Mouse (Mus musculus) CH12.LX (cell line): ENCODE measurements at regions not wholly inside any gene's neighbourhood (a gene's known extent, or its start where the extent isn't known, plus 50 kb on each side); places are given as distances from the start of the nearest gene placed in this dataset.

Experiments used
- DNase-seq: peaks from one replicate; pipeline ENCODE4 v3.0.0-alpha.2; 2013; ENCODE audit errors: extremely low read depth
- H3K27ac ChIP-seq: 2 replicates; pipeline ENCODE4 v1.5.1; 2012; ENCODE audit warnings: low read depth, mild to moderate bottlenecking, control low read depth, moderate library complexity; ENCODE audit not compliant: insufficient read depth
- H3K27me3 ChIP-seq: replicated peaks from 2 replicates; pipeline ENCODE3; 2012; ENCODE audit warnings: inconsistent platforms
- H3K36me3 ChIP-seq, 2 experiments: replicated peaks in 1 of 2; 2 replicates each; pipeline versions ENCODE3 to v1.6.1; 2012; ENCODE audit warnings: inconsistent platforms in 1 of 2, low read length in 1 of 2, mild to moderate bottlenecking in 1 of 2, mixed read lengths in 1 of 2, moderate library complexity in 1 of 2; ENCODE audit not compliant: control insufficient read depth in 1 of 2, insufficient read depth in 1 of 2
- H3K4me1 ChIP-seq, 2 experiments: 2 replicates each; pipeline ENCODE4 v1.6.1; 2012; ENCODE audit warnings: inconsistent platforms in 1 of 2, moderate library complexity in 1 of 2; ENCODE audit not compliant: insufficient read depth in 2 of 2, control insufficient read depth in 1 of 2
- H3K4me2 ChIP-seq: 2 replicates; pipeline ENCODE4 v1.6.1; 2012; ENCODE audit warnings: low read depth, mild to moderate bottlenecking, control low read depth; ENCODE audit not compliant: poor library complexity, insufficient read depth, severe bottlenecking
- H3K4me3 ChIP-seq, 3 experiments: fragments of 150-350 bp in 1 of 3; sonication (generic) in 1 of 3; replicated peaks in 1 of 3; 2 replicates each; pipeline versions ENCODE3 to v1.5.1; 2011 to 2012; ENCODE audit warnings: low read depth in 2 of 3, low read length in 2 of 3, mild to moderate bottlenecking in 2 of 3, moderate library complexity in 2 of 3, control low read depth in 1 of 3, improper control_type of control experiment in 1 of 3, inconsistent platforms in 1 of 3, mixed read lengths in 1 of 3; ENCODE audit not compliant: poor library complexity in 1 of 3
- H3K79me2 ChIP-seq: replicated peaks from 2 replicates; pipeline ENCODE4 v1.6.1; 2012; ENCODE audit warnings: mild to moderate bottlenecking, moderate library complexity; ENCODE audit not compliant: control insufficient read depth, poor library complexity, insufficient read depth, severe bottlenecking; ENCODE audit errors: extremely low read depth
- H3K9ac ChIP-seq: 2 replicates; pipeline ENCODE4 v1.6.1; 2012; ENCODE audit warnings: low read depth, mild to moderate bottlenecking, control low read depth, moderate library complexity; ENCODE audit not compliant: insufficient read depth
- H3K9me3 ChIP-seq: replicated peaks from 2 replicates; pipeline ENCODE3; 2012; ENCODE audit warnings: low read length, inconsistent platforms, mixed read lengths
- BHLHE40 ChIP-seq: IDR thresholded peaks from 2 replicates; pipeline ENCODE4 v1.6.1; 2011; ENCODE audit warnings: mild to moderate bottlenecking, low read depth, low read length, improper control_type of control experiment
- CHD1 ChIP-seq: IDR thresholded peaks from 2 replicates; pipeline ENCODE4 v1.6.1; 2012; ENCODE audit warnings: low read depth, low read length, improper control_type of control experiment, inconsistent platforms
- CHD2 ChIP-seq: IDR thresholded peaks from 2 replicates; pipeline ENCODE4 v1.6.1; 2011; ENCODE audit warnings: low read length, improper control_type of control experiment
- CTCF ChIP-seq, 2 experiments: IDR thresholded peaks in 1 of 2; conservative IDR thresholded peaks in 1 of 2; 2 replicates each; pipeline ENCODE4 v1.5.1; 2011 to 2012; ENCODE audit warnings: low read depth in 2 of 2, low read length in 2 of 2, improper control_type of control experiment in 1 of 2, inconsistent platforms in 1 of 2, mild to moderate bottlenecking in 1 of 2, moderate library complexity in 1 of 2
- E2F4 ChIP-seq: IDR thresholded peaks from 2 replicates; pipeline ENCODE4 v1.6.1; 2011; ENCODE audit warnings: low read depth, low read length, improper control_type of control experiment; ENCODE audit not compliant: insufficient replicate concordance
- HCFC1 ChIP-seq: IDR thresholded peaks from 2 replicates; pipeline ENCODE4 v1.6.1; 2012; ENCODE audit warnings: low read depth, mild to moderate bottlenecking, inconsistent platforms, low read length, improper control_type of control experiment
- IRF4 ChIP-seq: IDR thresholded peaks from 2 replicates; pipeline ENCODE4 v1.6.1; 2014; ENCODE audit warnings: low read depth, mild to moderate bottlenecking, inconsistent platforms, low read length, improper control_type of control experiment
- JUN ChIP-seq: IDR thresholded peaks from 2 replicates; pipeline ENCODE4 v1.6.1; 2011; ENCODE audit warnings: low read depth, mild to moderate bottlenecking, low read length, improper control_type of control experiment, moderate library complexity; ENCODE audit not compliant: insufficient read depth
- JUND ChIP-seq: conservative IDR thresholded peaks from 2 replicates; pipeline ENCODE4 v1.6.1; 2011; ENCODE audit warnings: low read depth, low read length, improper control_type of control experiment
- KAT2A ChIP-seq: IDR thresholded peaks from 2 replicates; pipeline ENCODE4 v1.6.1; 2012; ENCODE audit warnings: low read length, improper control_type of control experiment, inconsistent platforms; ENCODE audit not compliant: insufficient replicate concordance
- MAFK ChIP-seq: IDR thresholded peaks from 2 replicates; pipeline ENCODE4 v1.6.1; 2011; ENCODE audit warnings: low read length, improper control_type of control experiment; ENCODE audit not compliant: insufficient replicate concordance
- MEF2A ChIP-seq: IDR thresholded peaks from 2 replicates; pipeline ENCODE4 v1.6.1; 2014; ENCODE audit warnings: low read depth, mild to moderate bottlenecking, inconsistent platforms, low read length, improper control_type of control experiment, borderline replicate concordance
- NELFE ChIP-seq: IDR thresholded peaks from 2 replicates; pipeline ENCODE4 v1.6.1; 2011; ENCODE audit warnings: low read depth, low read length, improper control_type of control experiment
- NRF1 ChIP-seq: IDR thresholded peaks from 2 replicates; pipeline ENCODE4 v1.6.1; 2014; ENCODE audit warnings: low read depth, mild to moderate bottlenecking, inconsistent platforms, low read length, improper control_type of control experiment, moderate library complexity
- PAX5 ChIP-seq: IDR thresholded peaks from 2 replicates; pipeline ENCODE4 v1.6.1; 2012; ENCODE audit warnings: low read length, inconsistent platforms, mixed read lengths
- POLR2A ChIP-seq: IDR thresholded peaks from 2 replicates; pipeline ENCODE4 v1.6.1; 2011; ENCODE audit warnings: low read depth, mild to moderate bottlenecking, improper control_type of control experiment, low read length
- POLR2AphosphoS2 ChIP-seq: IDR thresholded peaks from 2 replicates; pipeline ENCODE4 v1.6.1; 2011; ENCODE audit warnings: low read depth, low read length, improper control_type of control experiment
- TBP ChIP-seq: conservative IDR thresholded peaks from 2 replicates; pipeline ENCODE4 v1.6.1; 2011; ENCODE audit warnings: low read depth, low read length, improper control_type of control experiment
- TCF12 ChIP-seq: IDR thresholded peaks from 2 replicates; pipeline ENCODE4 v1.6.1; 2014; ENCODE audit warnings: low read depth, mild to moderate bottlenecking, inconsistent platforms, low read length, improper control_type of control experiment
- UBTF ChIP-seq: IDR thresholded peaks from 2 replicates; pipeline ENCODE4 v1.6.1; 2012; ENCODE audit warnings: low read depth, mild to moderate bottlenecking, inconsistent platforms, low read length, improper control_type of control experiment, moderate library complexity
- ZC3H11A ChIP-seq: IDR thresholded peaks from 2 replicates; pipeline ENCODE4 v1.6.1; 2012; ENCODE audit warnings: low read depth, mild to moderate bottlenecking, inconsistent platforms, low read length, improper control_type of control experiment
- ZKSCAN1 ChIP-seq: IDR thresholded peaks from 2 replicates; pipeline ENCODE4 v1.6.1; 2012; ENCODE audit warnings: low read depth, inconsistent platforms, low read length, improper control_type of control experiment, borderline replicate concordance
- ZMIZ1 ChIP-seq: IDR thresholded peaks from 2 replicates; pipeline ENCODE4 v1.6.1; 2012; ENCODE audit warnings: low read depth, mild to moderate bottlenecking, inconsistent platforms, low read length, improper control_type of control experiment
- ZNF384 ChIP-seq: IDR thresholded peaks from 2 replicates; pipeline ENCODE4 v1.6.1; 2012; ENCODE audit warnings: low read depth, low read length, improper control_type of control experiment, inconsistent platforms
- dilution Hi-C: fragments of 300-500 bp; cut with MboI; formaldehyde crosslinking; loops from 2 replicates; pipeline ENCODE4 v1.14.3; 2020; ENCODE audit warnings: low sequenced_read_pairs; ENCODE audit not compliant: extremely low pct_unique_long_range_greater_than_20kb, extremely low pct_ligation_motif_present
- in situ Hi-C: fragments of 300-500 bp; cut with MboI; formaldehyde crosslinking; loops from 3 replicates; pipeline ENCODE4 v1.14.3; 2019; ENCODE audit warnings: low sequenced_read_pairs, low pct_ligation_motif_present, low pct_unique_long_range_greater_than_20kb, mixed read lengths

DNA sequence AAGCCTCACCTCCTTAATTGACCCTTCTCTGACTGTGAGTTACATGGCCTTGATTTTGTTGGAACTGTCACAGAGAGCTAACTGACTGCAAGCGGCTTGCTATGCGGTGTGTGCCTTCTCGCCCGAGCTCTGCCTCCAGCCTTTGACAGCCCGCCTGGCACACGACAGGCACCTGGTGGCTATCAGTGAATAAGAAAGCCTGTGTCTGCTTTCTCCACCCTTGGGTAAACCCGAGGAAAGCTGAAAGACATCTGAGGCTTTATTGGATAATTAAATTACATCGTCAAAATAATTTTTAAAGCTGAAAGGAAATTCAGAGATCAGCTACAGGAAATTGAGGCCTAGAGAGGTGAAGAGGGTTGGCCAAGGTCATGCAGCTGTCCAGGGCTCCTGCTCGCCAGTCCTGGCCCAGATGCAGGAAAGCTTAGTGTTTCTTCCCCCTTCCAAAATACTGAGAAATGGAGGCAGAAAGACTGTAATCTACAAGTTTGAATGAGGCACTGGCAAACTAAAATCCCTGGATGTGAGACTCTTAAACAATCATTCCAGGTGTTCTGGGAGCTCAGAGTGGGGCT lies 80.9 kb downstream of the Spata18 start:
- Histone ChIP-seq H3K27ac (no peak overlapping the region), H3K4me3 (no peak overlapping the region), H3K9me3 (no peaks in the 10 kb centered on the region), H3K4me1 (peaks cover 0 to 8% of the 10 kb centered on the region in 2 experiments; a peak in 1 of 4 replicates)
- TF ChIP-seq E2F4 (no peak), POLR2AphosphoS2 (no peak), MAFK (no peak), UBTF (no peak), HCFC1 (no peak), JUND (no peak), NELFE (no peak), KAT2A (no peak), ZNF384 (no peak), POLR2A (no peak)
- TF ChIP-seq, all 38 proteins: peak for 0
- in situ Hi-C loops (no loop called here), dilution Hi-C loops (no loop called here)
- Histone ChIP-seq H3K27me3 (no peaks in the 10 kb centered on the region), H3K79me2 (no peaks in the 10 kb centered on the region), H3K4me2 (no peak overlapping the region), H3K9ac (no peak overlapping the region), H3K36me3 (no peaks in the 10 kb centered on the region)
- no peak for DNase-seq

DNA sequence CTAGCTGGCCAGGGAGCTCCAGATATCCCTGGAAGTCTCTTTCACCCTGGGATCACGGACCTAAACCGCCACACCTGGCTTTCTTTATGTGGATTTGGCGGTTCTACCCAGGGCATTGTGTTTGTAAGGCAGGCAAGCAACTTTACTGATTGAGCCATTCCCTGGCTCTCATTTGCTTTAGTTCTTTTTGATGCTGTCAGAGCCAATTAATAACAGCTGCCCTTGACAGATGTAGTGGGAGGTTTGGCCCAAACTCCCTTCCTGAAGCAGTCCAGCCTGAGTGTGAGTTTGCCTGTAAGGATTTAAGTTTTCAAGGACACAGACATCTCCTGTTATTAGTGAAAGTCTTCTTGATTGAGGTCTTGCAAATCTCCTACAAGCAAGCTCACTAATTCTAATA lies 89.6 kb downstream of the Spata18 start:
- no peaks in the 10 kb centered on the region for H3K9me3 ChIP-seq
- dilution Hi-C loops (no loop called here), in situ Hi-C loops (no loop called here)
- no peak overlapping the region for H3K4me3 ChIP-seq
- no peak for TF ChIP-seq JUN
- TF ChIP-seq ZMIZ1: no peak
- no peak for TF ChIP-seq POLR2AphosphoS2
- TF ChIP-seq CTCF (conservative IDR thresholded peaks at IDR 0.05 in 1 of 2, IDR thresholded peaks at IDR 0.05 in 1 of 2; ENCODE audit: low read depth in 2 of 2, low read length in 2 of 2): no peak
- no peak for TF ChIP-seq IRF4
- TF ChIP-seq CHD2: no peak
- no peak for TF ChIP-seq TBP
- TF ChIP-seq UBTF: no peak
- no peak for TF ChIP-seq PAX5
- TF ChIP-seq ZC3H11A: no peak
- no peak for TF ChIP-seq JUND
- TF ChIP-seq BHLHE40: no peak
- TF ChIP-seq TCF12: no peak
- TF ChIP-seq MEF2A: no peak
- no peak for TF ChIP-seq ZKSCAN1
- no peak for TF ChIP-seq NRF1
- TF ChIP-seq CHD1: no peak
- TF ChIP-seq POLR2A: no peak
- TF ChIP-seq KAT2A: no peak
- no peak for TF ChIP-seq ZNF384
- no peak overlapping the region for H3K27ac ChIP-seq
- no peaks in the 10 kb centered on the region for H3K79me2 ChIP-seq
- H3K9ac ChIP-seq: no peak overlapping the region
- no peaks in the 10 kb centered on the region for H3K27me3 ChIP-seq
- no peak for DNase-seq
- H3K4me2 ChIP-seq: no peak overlapping the region
- no peaks in the 10 kb centered on the region for H3K36me3 ChIP-seq
- H3K4me1 ChIP-seq: no peaks in the 10 kb centered on the region
